Mouse (Mus musculus): ENCODE measurements around the gene Pald1. TPM values are rescaled to one million over a fixed set of nuclear protein-coding genes. Genes with fewer than 3 reads are reported as not detected.

Gene Pald1
- total RNA-seq, 2 experiments from 2014 or later = 15.2 to 20.0 TPM

DNA sequence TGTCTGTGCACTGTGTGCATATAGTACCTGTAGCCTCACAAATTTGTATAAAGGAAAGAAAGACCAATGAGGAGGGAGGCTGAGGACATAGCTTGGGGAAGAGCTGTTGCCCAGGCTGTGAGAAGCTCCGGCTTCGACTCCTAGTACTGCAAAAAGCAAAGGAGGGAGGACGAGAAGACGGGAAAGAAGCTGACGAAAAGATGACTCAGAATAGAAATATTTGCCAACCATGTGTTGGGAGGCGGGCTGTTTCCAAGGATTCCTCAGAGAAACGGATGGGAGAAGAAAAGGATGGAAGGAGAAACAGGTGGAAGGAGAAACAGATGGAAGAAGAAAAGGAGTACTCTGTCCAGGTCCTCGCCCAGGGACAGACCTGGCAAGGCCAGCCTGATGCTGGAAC is 89.1 kb downstream of the Pald1 start:
- no peak for DNase-seq (ENCODE audit: extremely low spot score in 1 of 2, low spot score in 1 of 2)

DNA sequence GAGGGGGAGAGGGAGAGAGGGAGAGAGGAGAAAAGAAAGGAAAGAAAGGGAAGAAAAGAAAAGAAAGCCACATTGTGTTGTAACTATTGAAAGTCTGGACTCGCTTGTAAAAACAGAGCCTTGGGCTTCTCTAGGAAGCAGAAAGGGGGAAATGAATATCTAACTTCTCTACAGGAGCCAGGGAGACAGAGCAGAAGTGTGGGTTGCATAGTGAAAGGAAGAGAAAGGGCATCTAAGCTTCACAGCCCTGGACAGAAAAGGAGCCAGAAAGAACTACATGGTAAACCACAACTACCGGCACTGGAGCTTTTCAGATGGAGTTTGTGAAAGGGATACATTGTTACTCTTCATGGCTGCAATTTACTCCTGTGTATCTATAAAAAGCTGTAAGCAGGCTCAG is 92.9 kb downstream of the Pald1 start:
- no peak for DNase-seq (ENCODE audit: extremely low spot score in 1 of 2, low spot score in 1 of 2)

DNA sequence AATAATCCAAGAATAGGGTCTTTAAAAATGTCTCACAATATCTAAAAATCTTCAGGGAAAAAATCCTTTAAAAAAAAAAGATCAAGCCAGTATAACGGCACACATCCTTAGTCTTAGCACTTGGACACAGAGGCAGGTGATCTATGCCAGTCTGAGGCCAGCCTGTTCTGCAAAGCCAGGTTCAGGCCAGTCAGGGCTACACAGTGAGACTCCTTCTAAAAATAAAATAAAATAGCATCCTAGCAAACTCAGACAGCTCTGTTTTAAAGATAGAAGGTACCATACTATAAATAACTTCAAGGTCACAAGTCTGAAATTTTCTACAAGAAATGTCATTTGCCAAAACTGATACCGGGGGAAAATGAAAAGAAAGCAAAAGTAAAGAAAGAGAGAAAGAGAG is 93.3 kb downstream of the Pald1 start:
- DNase-seq (ENCODE audit: extremely low spot score in 1 of 2, low spot score in 1 of 2) = no peak

DNA sequence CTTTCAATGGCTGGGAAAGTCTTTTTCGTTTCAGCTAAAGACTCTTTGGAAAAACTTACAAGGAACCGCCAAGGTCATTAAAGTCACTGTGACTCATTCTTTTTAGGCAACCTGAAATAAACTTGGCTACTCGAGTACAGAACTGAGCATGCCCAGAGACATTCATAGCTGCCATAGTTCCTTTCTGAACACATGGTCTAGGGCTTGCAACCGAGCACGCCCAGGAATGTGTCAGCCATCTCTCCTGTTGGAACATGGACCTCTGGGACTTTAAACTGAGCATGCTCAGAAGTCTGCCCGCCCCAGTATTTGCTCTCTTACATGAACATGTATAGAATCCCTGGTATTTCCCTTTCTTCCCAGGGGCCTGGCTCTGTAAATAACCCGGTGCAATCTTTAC is 97.1 kb downstream of the Pald1 start:
- DNase-seq (ENCODE audit: extremely low spot score in 1 of 2, low spot score in 1 of 2) = no peak

DNA sequence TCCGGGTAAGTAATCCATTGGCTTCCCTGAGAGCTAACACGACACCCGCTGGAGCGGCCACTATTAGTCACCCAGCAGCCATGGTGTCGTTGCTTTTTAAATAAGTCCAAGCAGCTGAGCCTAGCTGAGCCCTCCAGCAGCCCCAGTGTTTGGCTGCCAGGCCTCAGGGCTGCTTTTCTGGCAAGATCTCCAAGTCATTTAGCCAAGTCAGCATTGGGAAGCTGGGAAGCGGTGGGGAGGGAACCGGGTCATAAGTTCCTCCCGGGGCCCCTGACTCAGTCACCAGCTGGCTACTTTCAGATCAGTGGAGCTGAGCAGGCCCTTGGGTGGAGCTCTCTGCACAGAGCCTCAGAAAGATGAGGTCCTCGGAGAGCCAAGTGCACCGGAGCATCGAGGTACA is 98.1 kb downstream of the Pald1 start:
- no peak for DNase-seq (ENCODE audit: extremely low spot score in 1 of 2, low spot score in 1 of 2)

DNA sequence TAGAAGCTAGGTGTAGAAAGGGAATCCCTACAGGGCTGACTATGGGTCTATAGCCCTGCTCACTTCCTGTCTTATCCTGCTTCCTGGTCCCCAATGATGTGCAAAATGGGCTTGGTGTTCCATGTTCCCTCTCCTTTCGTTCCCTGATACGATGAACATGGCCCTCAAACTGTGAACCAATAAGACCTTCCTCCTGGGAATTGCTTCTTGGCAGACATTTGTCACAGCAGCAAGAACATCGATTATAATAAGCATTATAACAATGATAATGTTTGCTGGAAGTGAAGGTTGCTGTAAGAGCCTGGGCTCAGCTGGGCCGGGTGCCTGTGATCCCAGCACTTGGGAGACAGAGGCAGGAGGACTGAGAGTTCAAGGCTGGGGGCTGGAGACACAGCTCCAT is 99.0 kb downstream of the Pald1 start:
- no peak for DNase-seq (ENCODE audit: extremely low spot score in 1 of 2, low spot score in 1 of 2)

DNA sequence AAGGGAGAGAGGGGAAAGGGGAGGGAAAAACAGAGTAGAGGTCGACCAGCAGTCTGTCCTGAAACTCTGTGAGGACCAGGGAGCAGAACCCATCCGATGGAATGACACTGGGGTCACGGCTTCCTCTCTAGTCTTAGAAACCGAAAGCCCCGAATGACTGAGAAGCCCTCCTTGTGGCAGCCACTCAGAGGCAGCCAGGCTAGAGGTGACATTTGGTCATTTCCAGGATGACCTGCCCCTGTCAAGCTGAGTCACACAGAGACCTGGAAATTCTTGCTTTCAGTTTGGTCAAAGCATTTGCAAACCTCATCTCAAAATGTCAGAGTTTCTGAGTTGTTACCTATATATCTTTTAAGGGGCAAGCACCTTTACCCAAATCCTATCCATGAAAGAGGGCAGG is 102.2 kb downstream of the Pald1 start:
- no peak for DNase-seq (ENCODE audit: extremely low spot score in 1 of 2, low spot score in 1 of 2)

DNA sequence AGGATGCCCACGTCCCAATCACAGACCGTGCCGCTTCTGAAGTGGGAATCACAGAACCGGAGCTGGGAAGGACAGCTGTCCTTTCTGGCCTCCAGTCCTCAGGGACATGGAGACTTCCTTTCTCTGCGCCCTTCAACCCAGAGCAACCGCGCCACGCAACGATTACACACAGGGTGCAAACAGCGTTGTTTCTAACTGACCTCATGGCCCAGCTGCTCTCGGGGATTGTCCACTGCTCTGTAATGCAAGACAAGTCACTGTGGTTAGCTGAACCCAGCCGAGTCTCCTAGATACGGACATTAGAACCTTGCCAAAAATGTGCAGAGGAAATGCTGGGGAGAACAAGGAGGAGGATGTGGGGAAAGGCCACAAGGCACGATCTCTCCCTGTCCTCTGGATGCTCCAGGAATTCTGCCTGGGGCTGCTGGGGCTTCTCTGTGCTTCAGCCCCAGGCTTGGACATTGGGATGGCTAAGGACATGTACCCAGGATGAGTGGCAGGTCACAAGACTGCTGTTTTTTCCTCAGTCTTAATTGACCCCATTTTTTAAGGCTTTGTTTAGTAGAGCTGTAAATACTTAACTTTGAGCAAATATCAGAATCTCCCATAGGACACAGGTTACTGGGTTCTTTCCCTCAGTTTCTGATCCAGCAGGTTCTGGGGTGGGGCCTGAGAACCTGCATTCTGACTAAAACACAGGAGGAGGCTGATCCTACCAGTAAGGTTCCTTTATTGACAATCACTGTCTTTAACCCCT is 105.2 kb downstream of the Pald1 start:
- no peak for DNase-seq (ENCODE audit: extremely low spot score in 1 of 2, low spot score in 1 of 2)

DNA sequence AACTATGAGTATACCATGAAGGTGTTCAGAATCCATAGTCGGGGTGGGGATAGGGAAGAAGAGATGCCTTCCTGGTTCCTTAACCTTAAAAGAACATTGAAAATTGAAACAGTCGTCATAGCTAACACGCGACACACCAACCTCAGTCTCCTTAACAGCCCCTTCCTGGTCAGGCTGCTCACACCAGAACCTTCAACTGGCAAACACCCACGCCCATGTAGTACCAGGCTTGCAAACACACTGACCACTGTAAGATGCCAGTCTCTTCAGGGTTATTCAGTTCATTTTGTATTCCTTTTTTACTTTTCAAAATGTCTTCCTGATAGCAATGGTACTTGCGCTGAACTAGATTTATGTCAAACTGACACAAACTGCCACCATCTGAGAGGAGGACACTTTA is 106.3 kb downstream of the Pald1 start:
- DNase-seq (ENCODE audit: extremely low spot score in 1 of 2, low spot score in 1 of 2) = no peak

DNA sequence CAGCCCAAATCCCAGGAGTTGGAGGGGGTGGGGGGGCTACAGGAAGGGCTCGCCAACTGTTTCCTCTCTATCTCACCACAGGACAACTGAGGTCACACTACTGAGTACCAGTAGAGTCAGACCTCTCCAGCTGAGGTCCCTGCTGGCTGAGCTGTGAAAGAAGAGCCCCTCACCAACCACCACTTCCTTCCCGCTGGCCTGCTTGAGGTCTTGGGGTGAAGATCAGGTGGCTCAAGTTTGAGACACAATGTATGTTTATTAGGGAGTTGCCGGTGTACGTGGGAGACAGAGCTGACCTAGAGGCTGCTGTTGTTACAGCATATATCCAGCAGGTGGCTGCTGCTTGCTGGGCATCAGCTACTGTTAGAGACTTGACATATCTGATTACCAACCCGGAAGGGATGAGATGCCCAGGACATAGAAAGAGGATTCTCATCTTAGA is 107.6 kb downstream of the Pald1 start:
- DNase-seq (ENCODE audit: extremely low spot score in 1 of 2, low spot score in 1 of 2) = no peak

DNA sequence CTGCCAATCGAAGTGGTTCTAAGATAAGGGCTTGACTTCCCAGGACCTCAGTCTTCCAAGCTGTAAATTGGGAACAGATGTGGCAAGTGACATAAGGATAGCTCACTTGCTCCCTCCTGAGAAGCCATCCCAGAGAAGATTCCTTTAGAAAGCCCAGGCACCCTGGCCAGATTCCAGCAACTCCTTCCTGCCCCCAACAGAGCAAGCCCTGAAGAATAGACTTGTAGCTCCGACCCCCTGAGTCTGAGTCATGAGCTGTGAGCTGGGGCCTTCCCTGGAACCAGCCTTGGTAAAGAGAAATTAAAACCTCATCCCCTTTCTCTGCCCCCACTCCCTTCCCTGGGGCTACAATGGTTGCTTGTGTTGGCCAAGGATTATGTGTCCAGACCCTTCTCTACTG is 108.8 kb downstream of the Pald1 start:
- DNase-seq (ENCODE audit: extremely low spot score in 1 of 2, low spot score in 1 of 2) = no peak

DNA sequence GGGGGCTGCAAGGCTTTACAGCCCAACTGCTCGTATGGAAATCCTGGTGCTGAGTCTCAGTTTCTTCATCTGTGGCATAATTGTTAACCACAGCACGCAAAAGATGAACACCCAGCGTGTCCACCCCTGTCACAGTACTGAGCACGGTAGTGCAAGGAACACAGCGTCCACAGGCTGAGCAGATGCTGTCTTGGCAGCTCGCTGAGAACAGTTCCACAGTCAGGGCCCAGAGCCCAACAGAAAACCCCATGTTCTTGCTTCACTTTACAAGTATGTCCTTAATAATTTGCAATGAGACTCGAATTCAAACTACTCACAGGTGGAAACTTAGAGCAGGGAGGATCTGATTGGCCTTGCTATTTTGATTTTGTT is 109.5 kb downstream of the Pald1 start:
- no peak for DNase-seq (ENCODE audit: extremely low spot score in 1 of 2, low spot score in 1 of 2)

DNA sequence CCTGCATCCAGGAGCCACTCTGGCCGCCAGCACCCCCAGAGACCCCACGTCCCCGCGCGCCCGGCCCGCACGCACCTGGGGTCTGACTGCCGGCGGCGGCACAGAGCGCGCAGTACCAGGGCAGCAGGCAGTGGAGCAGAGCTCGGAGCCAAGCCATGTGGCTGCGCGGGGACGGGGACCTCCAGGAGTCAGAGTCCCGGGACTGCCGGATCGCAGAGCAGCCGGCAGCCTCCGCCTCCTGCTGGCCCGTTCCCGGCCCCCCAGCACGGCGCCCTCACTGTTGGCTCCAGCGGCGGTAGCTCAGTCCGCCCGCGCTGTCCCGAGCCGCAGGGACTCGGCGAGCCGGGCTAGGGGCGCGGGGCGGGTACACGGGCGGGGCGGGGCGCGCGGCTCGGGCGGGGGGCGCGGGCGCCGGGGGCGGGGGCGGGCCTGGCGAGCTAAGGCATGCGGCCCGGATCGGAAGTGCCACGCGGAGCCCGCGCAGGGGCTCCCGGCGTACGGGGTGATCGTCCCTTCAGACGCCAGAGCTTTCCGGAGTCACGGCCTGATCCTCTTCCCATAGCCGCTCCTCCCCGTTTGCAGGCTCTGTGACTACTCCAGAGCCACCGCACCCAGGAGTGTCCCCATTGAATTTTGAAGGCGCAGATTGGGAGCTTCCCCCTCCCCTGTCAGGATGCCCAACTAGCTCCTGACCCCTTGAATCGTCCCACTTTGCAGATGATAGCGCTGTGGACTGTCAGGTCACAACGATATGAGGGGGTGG is 110.1 kb downstream of the Pald1 start, which contains the start of gene Adamts14:
Gene Adamts14 (minus strand): TSS at position 358 of the 763 bp plus-strand sequence.
- DNase-seq (ENCODE audit: extremely low spot score in 1 of 2, low spot score in 1 of 2) = no peak

DNA sequence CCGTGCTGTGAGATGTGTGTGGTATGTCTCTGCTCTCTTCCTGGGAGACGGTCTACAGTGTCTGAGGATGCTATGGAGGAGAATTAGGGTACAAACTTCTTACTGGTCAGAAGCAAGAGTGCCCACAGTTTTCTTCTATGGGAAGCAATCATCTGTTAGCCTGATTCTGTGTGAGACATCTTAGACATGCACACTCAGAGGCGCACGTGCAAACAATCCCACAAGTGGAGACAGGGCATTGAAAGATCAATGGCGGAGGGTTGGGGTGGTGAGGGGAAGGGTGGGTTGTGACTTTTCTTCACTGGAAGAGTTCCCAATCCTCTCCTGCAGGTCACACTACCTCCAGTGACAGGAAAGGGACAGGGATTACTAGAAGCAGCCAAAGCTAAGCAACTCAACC is 110.7 kb downstream of the Pald1 start:
- DNase-seq (ENCODE audit: extremely low spot score in 1 of 2, low spot score in 1 of 2) = no peak

DNA sequence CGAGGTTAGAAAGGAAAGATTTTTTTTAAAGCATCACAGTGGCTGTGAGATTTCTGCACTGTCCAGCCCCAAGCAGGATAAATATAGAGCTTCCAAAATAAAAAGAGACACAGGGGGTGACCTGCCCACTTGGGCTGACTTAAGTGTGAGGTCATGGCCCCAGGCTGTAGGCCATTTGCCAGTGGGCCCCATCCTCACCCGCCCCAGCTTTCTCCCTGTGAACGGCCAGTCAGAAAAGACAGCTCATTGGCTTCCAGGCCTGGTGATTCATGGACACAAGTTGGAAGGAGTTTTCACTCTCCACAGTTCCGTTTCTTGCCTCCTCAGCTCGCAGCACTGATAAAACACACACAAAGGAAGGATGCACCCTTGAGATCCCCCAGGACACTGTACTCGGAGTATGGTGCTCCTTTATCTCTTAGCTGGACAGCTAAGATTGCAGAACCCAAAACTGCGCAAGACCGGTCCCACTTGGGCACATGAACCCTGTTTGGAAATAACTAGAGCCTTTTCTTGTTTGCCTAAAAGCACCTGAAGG is 111.2 kb downstream of the Pald1 start:
- no peak for DNase-seq (ENCODE audit: extremely low spot score in 1 of 2, low spot score in 1 of 2)

Other genes with a start within 250 kb of the Pald1 start
- gene Sgpl1, start 235.8 kb downstream of the Pald1 start, total RNA-seq (2021) = 10 to 100 TPM; 18.0 to 22.1 TPM
- gene Tbata, start 211.6 kb downstream of the Pald1 start, total RNA-seq (2021) = 10 to 100 TPM in 1 of 2 experiments, 1 to 10 TPM in 1; 9.6 to 16.1 TPM
- gene Adamts14, start 110.1 kb downstream of the Pald1 start, total RNA-seq (2021) = 1 to 10 TPM; 1.3 TPM
- not detected for gene Prf1, start 85.7 kb downstream of the Pald1 start, total RNA-seq (2021)
- under 1 TPM; 0.25 to 0.28 TPM for gene Nodal, start 34.4 kb upstream of the Pald1 start, total RNA-seq (2021)
- gene Eif4ebp2, start 69.1 kb upstream of the Pald1 start, total RNA-seq (2021) = 10 to 100 TPM; 49.2 to 51.1 TPM
- gene Lrrc20, start 92.3 kb upstream of the Pald1 start, total RNA-seq (2021) = 10 to 100 TPM; 19.8 to 22.9 TPM
- gene Npffr1, start 212.0 kb upstream of the Pald1 start, total RNA-seq (2021) = 1 to 10 TPM; 4.0 to 4.8 TPM

Data from layer of hippocampus, postnatal 25 days (tissue).